Mouse (Mus musculus) thymus, adult 2 months (tissue): Measurements from ENCODE around the gene Mcu.

Experiments
- CTCF ChIP-seq: fragments of 200-500 bp; IDR thresholded peaks from 2 replicates; pipeline ENCODE4 v1.5.1; 2012; ENCODE audit warnings: mild to moderate bottlenecking, control low read depth, low read length, moderate library complexity, borderline replicate concordance; ENCODE audit not compliant: control insufficient read depth, poor library complexity, insufficient read depth; ENCODE audit errors: extremely low read depth
- POLR2A ChIP-seq: fragments of 200-500 bp; IDR thresholded peaks from 2 replicates; pipeline ENCODE4 v1.6.1; 2012; ENCODE audit warnings: mild to moderate bottlenecking, low read length, control low read depth, moderate library complexity; ENCODE audit not compliant: control insufficient read depth, poor library complexity, insufficient read depth; ENCODE audit errors: extremely low read depth

DNA sequence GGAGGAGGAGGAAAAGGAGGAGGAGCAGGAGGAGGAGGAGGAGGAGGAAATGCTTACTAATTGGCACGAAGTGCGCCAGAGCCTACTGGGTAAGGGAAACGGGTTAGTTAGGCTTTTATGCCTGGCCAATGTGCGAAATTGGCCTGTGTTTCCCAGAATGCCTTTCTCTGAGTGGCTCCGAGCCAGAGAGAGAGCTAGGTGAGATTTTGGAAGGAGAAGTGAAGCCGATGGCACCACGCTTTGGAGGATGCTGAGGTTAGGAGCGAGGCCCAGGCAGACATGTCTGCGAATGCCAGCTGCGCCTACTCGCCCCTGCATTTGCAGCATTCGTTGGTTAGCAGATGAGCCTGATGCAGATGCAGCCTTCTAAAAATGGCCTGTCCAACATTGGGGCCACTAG is 156.7 kb downstream of the Mcu start:
- TF ChIP-seq POLR2A (no peak), CTCF (no peak)
